Mouse (Mus musculus): ENCODE measurements around the gene Fat3.
A peak's percentile ranks its signal among the peaks of the same experiment; 100 is the strongest.

Fat3 gene

DNA sequence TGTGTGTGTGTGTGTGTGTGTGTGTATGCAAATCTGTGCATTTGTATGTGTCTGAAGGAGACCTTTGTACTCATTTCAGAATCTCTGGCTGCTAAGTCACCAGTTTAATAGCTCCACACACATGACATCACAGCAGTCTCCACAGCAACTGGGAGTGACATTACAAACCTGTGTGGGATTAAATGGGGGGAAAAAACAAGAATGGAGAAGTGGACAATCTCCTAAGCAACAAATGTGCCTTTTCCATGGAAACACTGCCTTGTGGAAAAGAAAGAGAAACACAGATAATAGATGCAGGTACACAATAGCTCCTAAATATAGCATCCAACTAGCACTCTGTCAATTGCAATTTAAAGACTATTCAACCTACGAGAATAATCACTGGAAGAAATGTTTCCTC, 353.4 kb downstream of the Fat3 start:
- no peak for DNase-seq (ENCODE audit: low read depth, low spot score)

DNA sequence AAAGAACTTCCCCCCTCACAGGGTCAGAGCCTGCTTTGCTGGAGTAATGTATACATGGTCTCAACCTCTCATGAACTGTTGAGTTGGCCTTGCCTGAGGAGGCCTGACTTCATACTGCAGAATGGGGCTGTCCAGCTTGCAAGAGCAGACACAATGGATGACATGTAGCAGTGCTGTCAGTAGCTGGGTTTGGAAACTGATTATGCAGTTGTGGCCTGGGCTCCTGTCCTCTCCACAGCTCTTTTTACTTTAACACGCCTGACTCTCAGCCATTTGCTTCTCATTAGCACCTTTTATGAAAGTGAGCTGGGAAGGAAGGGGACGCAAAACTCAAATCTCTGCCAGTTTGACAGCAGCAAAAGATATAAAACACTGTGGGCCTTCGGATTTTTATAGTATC, 356.4 kb downstream of the Fat3 start:
- DNase-seq (ENCODE audit: low read depth, low spot score), result no peak

DNA sequence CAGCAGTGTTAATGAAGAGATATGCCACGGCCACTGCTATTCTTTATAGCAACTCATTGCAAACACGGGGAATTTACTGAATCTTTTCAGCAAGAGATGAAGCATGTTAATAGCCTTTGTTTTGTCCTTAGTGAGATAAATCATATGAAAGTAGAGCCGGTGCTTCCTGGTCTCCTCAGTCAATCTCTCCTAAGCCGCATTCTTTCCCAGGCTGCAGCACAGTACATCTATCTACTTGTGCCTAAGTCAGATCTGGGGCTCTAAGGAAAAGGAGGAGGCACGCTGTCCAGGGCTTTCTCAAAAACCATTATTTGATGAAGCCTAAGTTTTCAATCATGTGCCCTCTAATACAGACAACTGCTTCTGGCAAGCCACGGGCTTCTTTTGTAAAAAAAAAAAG, 361.8 kb downstream of the Fat3 start:
- DNase-seq (ENCODE audit: low read depth, low spot score), result no peak

DNA sequence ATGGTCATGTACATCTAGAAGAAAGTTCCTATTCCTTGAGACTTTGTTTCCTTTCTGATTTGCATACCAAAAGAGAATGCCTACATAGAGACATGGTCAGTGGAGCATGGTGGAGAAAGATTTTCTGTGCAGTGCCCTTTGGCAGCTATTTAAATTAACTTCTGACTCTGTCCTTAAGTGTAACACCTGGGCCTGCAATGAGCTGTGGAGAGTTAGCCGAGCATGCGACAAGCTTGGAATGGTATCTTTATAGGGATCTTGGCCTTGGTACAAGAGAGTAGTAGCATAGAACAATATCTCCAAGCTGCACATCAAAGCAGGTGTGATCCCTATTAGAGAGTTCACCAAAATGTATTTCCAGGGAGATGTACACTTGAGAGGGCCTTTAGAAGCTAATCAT, 368.0 kb downstream of the Fat3 start:
- DNase-seq (ENCODE audit: low read depth, low spot score), result no peak

DNA sequence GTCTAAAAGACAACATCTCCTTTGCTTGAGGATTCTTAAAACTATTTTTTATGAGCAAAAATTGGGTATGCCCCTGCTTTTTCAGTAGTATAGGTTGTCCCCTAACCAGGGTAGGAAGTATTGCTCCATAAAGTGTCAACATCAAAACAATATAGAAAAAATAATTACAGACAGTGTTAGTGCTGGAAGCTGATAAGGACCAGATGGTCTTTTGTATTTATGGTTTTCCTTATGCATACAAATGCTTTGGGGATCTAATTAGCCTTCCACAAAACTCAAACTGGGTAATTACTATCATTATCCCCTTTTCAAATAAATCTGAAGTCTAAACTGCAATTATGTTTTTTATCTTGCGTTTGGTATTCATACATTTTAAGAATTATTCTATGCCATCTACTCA, 368.5 kb downstream of the Fat3 start:
- DNase-seq (ENCODE audit: low read depth, low spot score), result no peak

DNA sequence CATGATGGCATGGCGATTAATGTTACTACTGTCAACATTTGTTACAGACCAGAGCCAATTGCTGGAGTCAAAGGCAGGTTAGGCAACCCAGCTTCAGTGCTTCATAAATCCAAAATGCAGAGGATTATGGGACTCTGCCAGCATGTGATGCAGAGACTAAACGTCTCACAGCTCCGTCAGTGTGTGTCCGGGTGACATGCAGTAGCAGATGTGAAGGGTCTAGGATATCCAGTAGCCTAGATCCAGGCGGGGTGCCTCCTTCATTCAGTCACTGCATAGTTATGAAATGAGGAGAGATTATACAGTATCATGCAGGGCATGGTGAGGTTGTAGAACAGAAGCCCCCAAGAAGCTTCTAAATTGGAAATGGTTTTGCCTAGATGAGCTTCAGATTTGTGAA, 379.3 kb downstream of the Fat3 start:
- no peak for DNase-seq (ENCODE audit: low read depth, low spot score)

DNA sequence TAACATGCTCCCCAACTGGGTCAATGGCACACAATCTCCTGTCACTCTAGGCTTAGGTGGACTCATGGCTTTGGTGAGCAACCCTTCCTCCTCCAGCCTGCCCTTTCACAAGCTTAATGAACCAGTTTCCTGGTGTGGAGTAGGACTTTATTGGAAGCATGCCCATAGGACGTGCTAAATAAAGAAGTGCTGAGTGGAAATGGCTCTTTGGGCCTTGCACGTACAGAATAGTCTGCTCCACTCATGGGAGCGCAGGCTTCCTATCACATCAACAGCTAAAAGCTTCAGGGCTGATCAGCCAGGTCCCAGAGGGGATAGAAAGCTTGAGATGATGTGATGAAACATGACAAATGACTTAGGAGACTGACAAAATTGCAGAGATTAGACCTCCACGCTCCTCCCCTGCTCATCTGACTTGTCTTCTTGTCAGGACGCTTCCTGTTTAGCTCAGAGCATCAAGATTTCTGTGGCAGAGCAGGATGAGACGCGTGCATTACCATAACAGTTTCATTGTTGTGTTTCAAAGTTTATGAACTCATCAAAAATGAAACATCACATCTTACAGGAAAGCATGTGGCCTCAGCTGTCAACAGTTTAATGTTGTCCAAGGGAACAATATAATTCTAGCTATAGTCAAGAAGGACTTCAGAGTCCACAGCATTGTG, 386.1 kb downstream of the Fat3 start:
- DNase-seq (ENCODE audit: low read depth, low spot score), result peak; percentile 17

DNA sequence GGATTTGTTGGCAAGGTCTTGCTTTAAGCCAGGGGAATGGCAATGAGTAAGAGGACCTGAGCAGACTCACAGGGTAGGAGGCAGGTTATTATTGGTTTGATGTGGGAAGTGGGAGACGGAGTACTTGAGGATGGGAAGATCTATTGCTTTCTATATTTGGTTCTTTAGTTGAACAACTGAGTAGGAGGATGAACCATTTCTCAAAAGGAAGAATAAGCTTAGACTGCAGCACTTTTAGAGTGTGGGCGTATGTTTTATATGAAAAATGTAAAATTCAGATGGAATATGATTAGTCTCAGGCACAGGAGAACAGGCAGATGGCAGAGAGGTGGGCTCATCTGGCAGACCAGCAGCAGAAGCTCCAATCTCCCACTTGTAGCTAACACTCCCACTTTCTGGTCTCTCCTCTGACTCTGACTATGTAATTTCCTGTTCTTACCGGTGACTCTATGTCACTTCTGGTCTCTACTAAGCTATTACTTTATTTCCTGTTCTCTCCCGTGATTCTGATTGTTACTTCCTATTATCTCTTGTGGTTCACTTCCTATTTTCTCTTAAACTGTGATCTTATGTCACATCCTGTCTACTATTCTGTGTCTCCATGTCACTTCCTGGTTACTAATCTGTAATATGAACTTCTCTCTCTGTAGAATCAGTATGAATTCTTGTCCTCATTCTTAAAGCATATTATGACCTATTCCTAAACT, 387.0 kb downstream of the Fat3 start:
- no peak for DNase-seq (ENCODE audit: low read depth, low spot score)

DNA sequence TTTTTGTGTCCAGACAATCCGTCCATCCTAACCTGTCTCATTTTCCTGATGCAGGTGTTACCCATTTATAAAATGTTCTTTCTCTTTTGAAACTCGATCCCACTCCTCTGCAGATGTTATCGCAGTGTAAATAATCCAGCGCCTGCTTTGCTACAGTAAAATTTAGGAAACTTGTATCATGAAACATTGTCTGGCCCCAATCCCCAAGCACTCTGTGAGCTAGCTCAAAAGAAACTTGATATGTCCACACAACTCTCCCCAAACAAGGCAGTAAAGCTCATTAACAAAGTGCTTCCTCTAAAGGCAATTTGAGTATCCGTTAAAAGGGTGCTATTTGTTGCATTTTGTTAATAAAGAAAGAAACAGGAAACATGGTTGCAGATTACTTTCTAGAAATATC, 393.2 kb downstream of the Fat3 start:
- no peak for DNase-seq (ENCODE audit: low read depth, low spot score)

DNA sequence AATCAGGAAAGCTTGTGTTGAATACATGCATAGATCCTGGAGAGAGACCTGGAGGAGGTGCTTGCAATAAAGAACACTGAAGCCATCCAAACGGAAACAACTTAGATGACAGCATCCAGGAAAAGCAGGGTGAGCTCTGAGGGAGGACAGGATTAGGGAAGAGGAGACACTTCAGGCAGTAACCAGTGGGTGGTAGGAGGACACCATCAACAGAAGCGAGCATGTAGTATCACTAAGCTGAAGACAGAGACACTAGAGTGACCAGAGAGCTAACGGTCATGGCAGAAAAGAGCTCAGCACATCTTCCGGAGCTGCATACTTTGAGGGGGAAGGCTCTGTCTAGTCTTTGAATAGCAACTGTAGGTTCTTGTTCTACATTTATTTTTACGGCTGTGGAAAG, 393.7 kb downstream of the Fat3 start:
- no peak for DNase-seq (ENCODE audit: low read depth, low spot score)

DNA sequence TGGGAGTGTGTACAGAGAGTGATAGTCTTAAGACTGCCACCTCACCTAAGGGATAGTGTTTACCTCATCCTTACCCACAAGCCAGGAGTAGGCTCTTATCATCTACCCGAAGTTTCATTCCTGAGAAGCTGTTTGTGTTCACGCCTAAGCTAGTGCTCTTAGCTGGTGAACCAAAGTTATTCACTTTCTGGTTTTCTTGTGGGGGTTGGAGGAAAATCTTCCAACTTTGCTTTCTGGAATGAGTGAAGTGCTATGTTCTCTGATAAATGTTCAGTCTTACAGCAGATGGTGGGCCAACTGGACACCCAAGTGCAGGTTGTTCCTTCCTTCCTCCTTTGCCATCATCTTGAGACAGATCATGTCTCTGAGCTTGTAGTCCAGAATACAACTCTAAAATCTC, 402.5 kb downstream of the Fat3 start:
- DNase-seq (ENCODE audit: low read depth, low spot score), result no peak

DNA sequence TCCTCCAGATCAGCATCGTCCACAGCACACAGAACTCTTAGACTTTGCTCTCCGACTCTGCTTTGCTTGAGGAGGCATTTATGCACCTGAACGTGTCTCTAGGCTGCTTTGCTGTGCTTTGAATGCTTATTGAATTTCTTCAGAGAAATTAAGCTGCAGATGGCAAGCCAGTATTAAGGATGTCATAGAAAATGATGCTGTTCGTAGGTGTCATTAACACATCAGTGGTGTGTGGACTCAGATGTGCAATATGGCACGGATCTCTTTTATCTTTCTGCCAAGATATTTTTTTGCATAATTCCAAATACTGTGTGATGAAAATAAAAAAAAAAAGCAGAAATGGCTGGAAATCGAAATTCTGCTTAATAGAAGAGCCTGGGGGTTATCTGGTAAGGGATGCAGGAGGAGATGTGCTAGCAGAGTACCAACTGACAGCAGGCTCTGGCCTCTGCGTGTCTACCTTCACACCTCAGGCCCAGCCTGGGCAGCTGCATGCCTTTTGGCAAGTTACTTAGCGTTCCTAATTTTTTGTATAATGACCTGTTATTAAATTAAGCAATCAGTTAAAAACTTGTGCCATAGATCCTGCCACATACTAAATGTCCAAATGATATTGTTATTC, 407.9 kb downstream of the Fat3 start:
- no peak for DNase-seq (ENCODE audit: low read depth, low spot score)

DNA sequence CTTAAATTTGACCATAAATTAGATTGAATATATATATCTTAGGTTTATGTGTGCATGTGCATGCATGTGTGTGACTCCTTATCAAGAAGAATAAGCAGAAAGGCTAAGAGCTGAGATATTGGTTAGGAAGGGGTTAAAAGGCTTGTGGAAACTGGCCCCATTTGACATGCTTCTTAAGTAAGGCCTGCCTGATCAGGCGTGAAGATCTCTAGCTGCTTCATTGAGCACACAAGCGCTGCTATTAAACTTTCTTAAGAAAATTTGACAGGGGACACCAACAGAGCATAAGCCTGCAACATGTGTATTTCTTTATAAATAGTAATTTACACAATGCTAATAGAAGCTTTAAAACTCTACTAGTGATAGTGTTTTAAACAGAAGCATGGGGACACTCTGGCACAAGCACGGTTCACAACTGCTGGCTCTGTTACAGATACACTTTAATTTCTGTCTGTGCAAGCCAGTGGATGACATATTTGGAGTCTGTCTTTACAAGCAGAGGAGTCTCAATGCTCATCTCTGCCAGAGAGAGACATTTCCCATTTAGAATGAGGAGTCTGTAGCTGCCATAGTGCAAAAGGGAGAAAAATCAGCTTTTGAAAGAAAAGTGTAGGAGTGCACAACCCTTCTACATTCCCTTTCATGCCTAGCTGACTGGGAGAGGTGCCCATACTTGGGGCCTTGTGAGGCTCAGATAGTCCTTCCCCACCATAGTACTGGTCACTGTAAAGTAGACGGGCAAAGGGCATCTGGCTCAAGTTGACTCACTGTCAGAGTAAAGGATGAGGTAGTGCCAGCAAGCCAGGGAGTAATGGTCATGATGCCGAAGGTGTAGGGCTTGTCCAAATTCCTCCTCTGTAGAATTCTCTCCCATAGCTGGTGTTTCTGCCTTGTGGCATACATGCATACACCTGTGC, 408.8 kb downstream of the Fat3 start:
- no peak for DNase-seq (ENCODE audit: low read depth, low spot score)

DNA sequence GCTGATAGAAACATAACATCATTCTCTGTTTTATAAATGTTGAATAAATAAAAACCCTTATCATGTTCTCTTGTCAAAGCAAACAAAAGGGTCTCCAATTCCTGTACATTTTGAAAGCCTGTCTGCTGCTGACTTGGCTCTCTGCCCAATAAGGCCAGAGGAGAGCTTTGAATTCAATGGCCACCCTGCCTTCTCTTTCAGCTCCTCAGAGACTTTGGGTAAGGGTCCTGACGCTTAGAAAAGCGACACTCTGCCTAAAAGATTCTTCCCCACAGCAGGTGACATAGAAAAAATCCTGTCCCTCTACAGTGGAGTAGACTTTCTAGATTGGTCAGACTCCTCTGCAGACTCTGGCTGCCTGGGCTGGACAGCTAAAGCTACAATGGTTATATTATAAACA, 421.8 kb downstream of the Fat3 start:
- no peak for DNase-seq (ENCODE audit: low read depth, low spot score)

DNA sequence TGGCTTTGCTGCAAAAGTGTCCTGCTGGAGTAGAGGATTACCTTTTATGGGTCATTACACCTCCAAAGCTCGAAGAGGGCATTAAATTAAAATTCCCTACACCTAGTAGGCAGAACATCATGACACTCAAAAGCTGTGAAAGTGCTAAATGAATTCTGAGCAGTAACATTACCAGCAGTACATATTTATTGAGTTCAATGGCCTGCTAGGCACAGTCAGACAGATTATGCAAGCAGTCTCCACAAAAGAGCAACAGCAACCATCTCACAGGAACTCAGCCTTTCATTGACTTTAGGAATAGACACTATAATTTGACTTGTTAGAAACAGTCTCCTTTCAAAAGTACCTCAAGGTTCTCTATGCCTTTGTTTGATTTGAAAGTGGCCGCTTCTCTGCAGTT, 426.4 kb downstream of the Fat3 start:
- no peak for DNase-seq (ENCODE audit: low read depth, low spot score)

DNA sequence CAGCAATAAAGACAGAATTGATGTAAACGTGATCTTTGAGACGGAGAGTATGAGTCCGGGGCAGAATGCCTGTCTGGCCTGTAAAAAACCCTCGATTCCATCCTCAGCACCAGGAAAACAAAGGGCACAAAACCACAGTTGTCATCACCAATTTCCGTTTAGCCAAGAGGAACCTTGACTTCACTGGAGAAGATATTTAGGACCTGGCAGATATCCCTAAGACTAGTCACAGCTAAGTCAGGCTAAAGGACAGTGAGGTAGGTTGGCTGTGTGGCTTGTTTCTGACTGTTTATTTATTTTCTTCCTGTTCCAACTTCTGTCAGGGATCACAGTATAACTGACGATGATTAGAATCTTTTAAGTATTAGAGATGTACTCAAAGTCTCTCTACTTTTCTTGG, 427.0 kb downstream of the Fat3 start:
- no peak for DNase-seq (ENCODE audit: low read depth, low spot score)

DNA sequence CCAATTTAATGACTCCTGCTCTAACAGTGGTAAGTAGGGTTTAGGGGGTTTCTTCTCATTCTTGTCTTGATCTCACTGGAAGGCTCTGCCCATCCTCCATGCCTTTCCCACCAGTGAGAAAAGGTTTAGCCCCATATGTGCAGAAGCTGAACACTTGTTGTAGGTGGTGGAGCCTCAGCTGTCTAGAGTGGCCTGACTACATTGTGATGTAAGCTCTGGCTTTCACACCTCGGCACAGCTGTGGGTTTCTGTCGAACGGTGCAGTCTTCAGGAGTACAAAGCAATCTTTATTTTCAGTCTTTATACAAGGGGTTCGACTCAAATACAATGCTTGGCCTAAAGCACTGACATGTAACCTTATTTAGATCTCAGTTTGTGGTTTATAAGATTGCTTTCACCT, 437.6 kb downstream of the Fat3 start:
- no peak for DNase-seq (ENCODE audit: low read depth, low spot score)

DNA sequence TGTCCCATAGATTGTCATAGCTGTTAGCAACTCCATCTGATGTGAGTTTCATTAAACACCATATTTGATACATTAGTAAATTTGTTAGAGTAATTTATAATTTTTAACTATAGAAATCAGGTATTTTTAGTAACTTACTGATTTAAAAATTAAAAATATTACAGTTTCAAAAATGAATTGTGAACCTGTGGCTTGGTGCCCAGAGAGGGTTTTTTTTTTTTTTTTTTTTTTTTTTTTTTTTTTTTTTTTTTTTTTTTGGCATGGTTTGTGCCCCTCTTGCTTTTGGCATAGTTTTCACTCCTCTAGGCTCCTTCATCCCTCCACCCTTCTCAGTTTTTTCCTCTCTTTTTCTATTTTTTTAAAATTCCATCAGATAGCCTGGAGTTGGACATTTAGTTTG, 438.6 kb downstream of the Fat3 start:
- no peak for DNase-seq (ENCODE audit: low read depth, low spot score)

DNA sequence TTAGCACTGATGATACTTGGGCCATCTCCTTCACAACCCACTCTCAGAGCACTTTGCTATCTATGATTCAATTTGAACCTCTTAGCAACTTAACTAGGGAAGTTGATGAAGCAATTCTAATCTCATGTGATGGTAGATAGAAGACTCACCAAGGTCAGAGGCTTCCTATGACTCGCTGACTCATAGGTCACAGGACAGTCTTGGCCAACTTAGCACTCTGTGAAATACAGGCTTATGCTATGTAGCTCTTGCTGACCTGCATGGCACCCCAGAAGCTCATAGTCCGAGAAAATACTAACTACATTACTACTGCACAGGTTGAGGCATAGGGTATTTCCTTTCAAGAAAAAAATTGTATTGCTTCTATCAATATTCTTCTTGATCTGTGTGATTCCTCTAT, 454.4 kb downstream of the Fat3 start:
- no peak for DNase-seq (ENCODE audit: low read depth, low spot score)

DNA sequence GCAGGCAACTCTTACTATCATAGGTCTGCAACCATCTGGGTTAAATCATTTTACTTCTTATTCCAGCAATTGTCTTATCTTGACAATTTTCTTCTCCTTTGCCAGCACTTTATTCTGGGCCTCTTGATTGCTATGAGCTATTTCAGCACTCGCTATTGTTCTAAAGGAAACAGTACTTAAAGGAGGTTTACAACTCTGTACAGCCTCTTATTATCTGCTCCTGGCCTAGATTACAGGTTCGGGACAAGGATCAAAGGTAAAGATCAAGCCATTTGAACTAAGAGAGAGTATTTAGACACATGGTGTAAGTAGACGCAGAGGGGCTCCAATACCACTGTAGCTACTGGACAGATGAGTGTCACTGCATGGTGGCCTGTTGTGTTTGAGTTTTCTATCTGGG, 463.7 kb downstream of the Fat3 start:
- no peak for DNase-seq (ENCODE audit: low read depth, low spot score)

DNA sequence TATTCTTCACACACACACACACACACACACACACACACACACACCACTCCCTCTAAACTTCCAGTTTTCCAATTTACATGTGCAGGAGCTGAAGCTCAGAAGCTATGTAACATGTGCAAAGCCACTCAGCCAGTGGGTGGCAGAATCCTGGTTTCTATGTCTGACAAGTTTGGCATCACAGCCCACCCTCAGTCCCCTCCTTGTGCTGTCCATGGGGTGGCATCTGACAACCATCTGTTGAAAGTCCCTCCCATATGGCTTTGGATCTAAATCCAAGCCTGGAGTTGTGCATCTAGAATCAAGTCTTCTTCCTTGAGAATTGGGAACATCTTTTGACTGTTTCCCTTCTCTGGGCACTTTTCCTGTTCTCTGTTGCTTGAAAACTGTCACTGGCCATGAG, 464.7 kb downstream of the Fat3 start:
- no peak for DNase-seq (ENCODE audit: low read depth, low spot score)

DNA sequence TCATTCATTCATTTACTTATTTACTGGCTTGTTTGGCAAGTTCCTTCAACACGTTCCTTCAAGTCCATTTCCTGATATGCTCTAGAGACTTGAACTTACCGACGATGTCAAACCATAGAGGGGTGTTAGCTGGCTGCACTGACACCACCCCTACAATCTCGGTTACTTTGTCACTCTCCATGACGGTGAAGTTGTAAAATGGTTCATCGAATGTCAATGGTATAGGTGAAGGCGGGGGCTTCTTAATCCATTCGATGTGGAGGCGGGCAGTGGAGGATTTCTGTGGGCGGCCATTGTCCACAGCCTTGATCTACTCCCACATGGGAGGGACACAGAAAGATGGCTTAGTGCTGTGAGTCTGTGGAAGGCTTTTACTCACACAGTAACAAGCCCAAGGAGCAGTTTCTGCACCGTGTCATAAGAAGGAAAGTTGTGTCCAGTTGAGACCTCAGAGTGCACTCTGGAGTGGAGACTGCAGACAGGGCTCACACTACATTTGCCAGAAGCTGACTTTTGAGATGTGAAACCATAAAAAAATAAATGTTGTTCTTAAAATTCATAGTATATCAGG, 471.3 kb downstream of the Fat3 start:
- no peak for DNase-seq (ENCODE audit: low read depth, low spot score)

All from retina, postnatal 7 days (tissue).